Mouse (Mus musculus) midbrain, embryonic 15.5 days (tissue): ENCODE data around the gene Ctnna3. TPM values are rescaled to one million over a fixed set of nuclear protein-coding genes. Genes with fewer than 3 reads are reported as not detected.

Experiments used
- ATAC-seq: fragments of 200-750 bp; cut with Nextera tagmentation; replicated peaks from 2 replicates; pipeline ENCODE4 v1.8.0; 2017; ENCODE audit warnings: moderate TSS enrichment
- H3K27ac ChIP-seq: fragments of 300-500 bp; sonication (generic); 2 replicates; pipeline ENCODE4 v1.5.1; 2015; ENCODE audit warnings: mild to moderate bottlenecking, inconsistent platforms
- H3K27me3 ChIP-seq: fragments of 300-500 bp; sonication (generic); replicated peaks from 2 replicates; pipeline ENCODE4 v1.6.1; 2015; ENCODE audit warnings: inconsistent platforms
- H3K36me3 ChIP-seq: fragments of 300-500 bp; sonication (generic); replicated peaks from 2 replicates; pipeline ENCODE4 v1.6.1; 2015; ENCODE audit warnings: inconsistent platforms
- H3K4me1 ChIP-seq: fragments of 300-500 bp; sonication (generic); 2 replicates; pipeline ENCODE4 v1.6.1; 2015; ENCODE audit warnings: inconsistent platforms
- H3K4me2 ChIP-seq: fragments of 300-500 bp; sonication (generic); 2 replicates; pipeline ENCODE4 v1.6.1; 2015; ENCODE audit warnings: inconsistent platforms, mild to moderate bottlenecking, moderate library complexity
- H3K4me3 ChIP-seq: fragments of 300-500 bp; sonication (generic); 2 replicates; pipeline ENCODE4 v1.5.1; 2015; ENCODE audit warnings: mild to moderate bottlenecking, inconsistent platforms
- H3K9ac ChIP-seq: fragments of 300-500 bp; sonication (generic); 2 replicates; pipeline ENCODE4 v1.6.1; 2015; ENCODE audit warnings: mild to moderate bottlenecking, inconsistent platforms
- H3K9me3 ChIP-seq: fragments of 300-500 bp; sonication (generic); 2 replicates; pipeline ENCODE4 v1.6.1; 2016; ENCODE audit warnings: inconsistent platforms
- WGBS: fragments of 180-500 bp; shearing (Covaris S2); methylation state at CpG from one replicate; pipeline ENCODE4 v1.1.7; 2015; ENCODE audit warnings: mixed read lengths; 5-methylcytosine and 5-hydroxymethylcytosine counted together
- polyA plus RNA-seq: library from polyadenylated mRNA; unstranded; fragments of >200 nt; fragmentation: Nextera tagmentation; extraction: Ambion mirVana; gene quantifications from 2 replicates; pipeline ENCODE4 v1.2.1, GENCODE M21; 2015

Gene Ctnna3
- polyA plus RNA-seq, 1 experiment from 2014 or later = 0.80 TPM

DNA sequence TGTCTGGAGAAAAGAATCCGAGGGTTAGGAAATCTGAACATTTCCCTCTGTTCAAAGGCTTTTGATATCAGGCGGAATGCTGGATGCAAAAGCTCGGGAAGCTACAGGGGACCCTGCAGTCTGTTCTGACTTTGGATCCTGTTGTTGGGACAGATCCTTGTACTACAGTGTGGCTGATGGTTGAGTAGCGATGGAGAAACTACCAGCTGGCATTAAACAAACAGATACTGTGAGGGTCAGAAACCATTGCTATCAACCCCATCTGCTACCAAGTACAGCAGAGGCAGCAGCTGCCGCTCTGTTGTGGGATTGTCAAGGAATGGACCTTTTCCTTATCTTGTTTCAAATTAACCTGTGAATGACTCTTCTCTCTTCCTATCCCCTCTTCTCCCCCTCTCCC is 504.0 kb downstream of the Ctnna3 start:
- Histone ChIP-seq H3K4me2 (no peak overlapping the region), H3K9ac (no peak overlapping the region), H3K9me3 (no peaks in the 10 kb centered on the region), H3K4me3 (no peak overlapping the region), H3K27ac (no peak overlapping the region), H3K4me1 (no peaks in the 10 kb centered on the region), H3K27me3 (no peaks in the 10 kb centered on the region), H3K36me3 (no peaks in the 10 kb centered on the region)
- ATAC-seq = no peak
- 61% methylated on average over 5 of the region's 5 CpGs for WGBS

DNA sequence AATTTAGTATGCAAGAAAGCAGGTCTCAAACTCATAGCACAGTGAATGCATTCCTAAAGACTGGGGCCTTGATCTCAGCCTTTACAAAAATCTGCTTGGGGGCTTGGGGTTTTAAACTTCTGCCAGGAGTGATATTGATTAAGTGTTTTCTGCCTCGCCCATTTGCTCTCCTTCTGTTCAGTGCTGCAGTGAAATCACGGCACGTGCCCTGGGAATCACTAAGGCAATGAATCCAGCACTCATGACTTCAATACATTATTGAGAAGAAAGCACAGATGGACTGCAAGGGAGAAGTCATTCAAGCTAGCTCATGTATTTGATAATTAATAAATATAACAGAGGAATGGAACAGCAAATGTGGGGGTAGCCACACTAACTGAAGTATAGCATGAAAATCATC is 515.6 kb downstream of the Ctnna3 start:
- Histone ChIP-seq H3K4me1 (no peaks in the 10 kb centered on the region), H3K4me3 (no peak overlapping the region), H3K4me2 (no peak overlapping the region), H3K9me3 (no peaks in the 10 kb centered on the region), H3K27ac (no peak overlapping the region), H3K27me3 (no peaks in the 10 kb centered on the region), H3K9ac (no peak overlapping the region), H3K36me3 (no peaks in the 10 kb centered on the region)
- no peak for ATAC-seq
- WGBS = 86% methylated on average over 3 of the region's 3 CpGs

DNA sequence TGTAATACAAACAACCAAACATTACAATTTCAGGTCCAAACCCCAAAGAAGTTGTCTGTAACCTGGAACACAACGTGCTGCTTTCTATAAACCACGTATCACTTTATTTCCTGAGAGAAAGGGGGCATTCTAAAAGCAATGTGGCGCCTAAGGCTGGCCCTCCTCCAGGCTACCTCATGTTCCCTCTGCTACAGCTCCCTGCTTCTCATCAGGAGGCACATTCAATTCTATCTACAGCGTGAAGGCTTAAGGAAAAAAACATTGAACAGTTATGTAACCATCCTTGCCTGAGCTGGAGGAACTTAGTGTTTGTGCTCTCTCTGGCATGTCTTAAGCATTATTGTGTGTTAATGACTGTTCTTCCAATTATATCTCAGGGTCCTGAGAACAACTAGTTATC is 517.4 kb downstream of the Ctnna3 start:
- no peak overlapping the region for H3K4me2 ChIP-seq
- H3K4me3 ChIP-seq = no peak overlapping the region
- no peaks in the 10 kb centered on the region for H3K36me3 ChIP-seq
- no peaks in the 10 kb centered on the region for H3K4me1 ChIP-seq
- no peaks in the 10 kb centered on the region for H3K9me3 ChIP-seq
- 67% methylated on average over 4 of the region's 4 CpGs for WGBS
- no peak overlapping the region for H3K27ac ChIP-seq
- ATAC-seq = no peak
- no peaks in the 10 kb centered on the region for H3K27me3 ChIP-seq
- no peak overlapping the region for H3K9ac ChIP-seq

DNA sequence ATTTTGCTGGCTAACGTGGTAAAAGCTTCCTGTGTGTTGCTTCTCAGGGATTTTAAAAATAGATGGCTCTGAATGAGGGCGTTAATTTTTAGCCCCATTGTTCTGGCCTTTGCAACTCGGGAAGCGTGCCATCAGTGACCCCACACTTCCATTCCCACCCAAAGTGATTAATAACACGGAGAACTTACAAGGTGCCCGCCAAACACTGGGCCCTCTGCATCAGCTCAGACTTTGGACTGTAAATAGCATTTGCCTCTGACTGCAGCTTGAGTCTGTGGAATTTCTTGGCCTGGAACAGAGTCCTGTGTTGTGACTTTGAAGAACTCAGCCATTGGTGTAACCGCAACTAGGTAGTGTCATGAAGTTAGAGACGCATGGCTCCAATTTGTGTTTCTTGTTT is 521.0 kb downstream of the Ctnna3 start:
- H3K4me3 ChIP-seq = no peak overlapping the region
- no peaks in the 10 kb centered on the region for H3K36me3 ChIP-seq
- H3K4me2 ChIP-seq = no peak overlapping the region
- H3K4me1 ChIP-seq = 0 out of 2 replicates have a peak, but pooled peaks cover 5% of the 10 kb centered on the region
- no peaks in the 10 kb centered on the region for H3K27me3 ChIP-seq
- no peak overlapping the region for H3K9ac ChIP-seq
- H3K27ac ChIP-seq = no peak overlapping the region
- ATAC-seq = no peak
- no peaks in the 10 kb centered on the region for H3K9me3 ChIP-seq
- 72% methylated on average over 8 of the region's 8 CpGs for WGBS

DNA sequence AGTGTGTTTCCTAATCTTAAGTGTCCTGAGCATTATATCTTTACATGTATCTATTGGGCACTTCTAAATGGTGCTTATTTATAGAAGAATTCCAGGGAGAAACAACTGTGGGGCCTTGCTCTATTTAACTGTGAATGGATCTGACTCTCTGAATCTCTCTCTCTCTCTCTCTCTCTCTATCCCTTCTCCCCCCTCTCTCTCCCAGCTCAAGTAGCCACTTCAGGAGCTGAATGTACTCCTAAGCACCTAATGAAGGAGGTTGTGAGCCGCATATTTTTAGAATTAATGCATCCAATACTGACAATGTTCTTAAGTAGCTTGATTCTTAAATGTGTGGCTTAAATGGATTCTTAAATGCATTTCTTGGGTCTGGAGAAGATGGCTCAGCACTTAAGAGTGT is 521.6 kb downstream of the Ctnna3 start:
- Histone ChIP-seq H3K4me3 (no peak overlapping the region), H3K36me3 (no peaks in the 10 kb centered on the region), H3K4me1 (0 out of 2 replicates have a peak, but pooled peaks cover 5% of the 10 kb centered on the region), H3K4me2 (no peak overlapping the region), H3K27ac (no peak overlapping the region), H3K9me3 (no peaks in the 10 kb centered on the region), H3K27me3 (no peaks in the 10 kb centered on the region), H3K9ac (no peak overlapping the region)
- no peak for ATAC-seq
- WGBS = 87% methylated on average over 1 of the region's 1 CpGs

DNA sequence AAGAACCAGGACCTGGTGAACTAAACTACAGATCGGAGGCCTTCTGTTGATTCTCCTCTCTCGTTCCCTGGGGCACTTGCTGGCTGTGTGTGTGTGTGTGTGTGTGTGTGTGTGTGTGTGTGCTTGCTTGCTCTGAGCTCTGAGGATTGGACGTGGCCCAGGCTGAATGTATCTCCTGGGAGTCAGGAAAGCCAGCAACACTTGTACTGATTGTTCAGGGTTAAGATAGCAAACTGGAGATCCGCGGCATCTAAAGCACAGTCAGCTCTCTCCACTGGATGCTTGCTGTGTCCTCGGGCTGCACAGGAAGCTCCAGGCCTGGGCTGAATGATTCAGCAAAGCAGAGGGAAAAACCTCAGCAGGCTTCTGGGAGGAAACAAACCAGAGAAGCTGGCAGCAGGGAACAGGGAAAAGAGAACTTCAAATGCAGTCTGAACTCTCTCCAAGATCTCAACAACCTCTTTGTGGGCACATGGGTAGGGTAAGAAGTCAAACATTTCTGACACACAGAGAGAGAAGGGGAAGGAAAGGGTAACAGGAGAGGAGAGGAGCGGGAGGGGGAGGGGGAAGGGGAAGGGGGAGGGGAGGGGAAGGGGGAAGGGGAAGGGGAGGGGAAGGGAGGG is 524.5 kb downstream of the Ctnna3 start:
- ATAC-seq = peak; percentile 54; the same call in 1 of the 2 replicates
- 13% methylated on average over 6 of the region's 7 CpGs for WGBS

DNA sequence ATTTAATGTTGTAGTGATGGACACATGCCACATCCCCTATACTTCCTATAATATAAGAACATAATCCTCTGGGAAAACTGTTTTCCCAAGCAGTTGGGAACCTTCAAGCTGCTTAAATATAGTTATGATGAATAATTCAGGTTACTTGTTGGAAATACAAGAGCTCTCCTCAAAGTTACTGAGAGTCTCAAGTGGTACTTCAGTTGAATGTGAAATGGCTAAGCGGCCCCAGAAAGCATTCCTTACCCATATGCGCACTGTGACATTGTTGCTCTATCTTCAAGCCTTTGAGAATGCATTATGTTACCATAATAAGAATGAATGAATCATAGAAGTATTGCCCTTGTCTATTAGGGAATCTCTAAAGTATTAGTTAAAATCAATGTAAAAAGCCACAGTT is 542.4 kb downstream of the Ctnna3 start:
- no peaks in the 10 kb centered on the region for H3K36me3 ChIP-seq
- no peak overlapping the region for H3K27ac ChIP-seq
- WGBS = 91% methylated on average over 2 of the region's 2 CpGs
- H3K27me3 ChIP-seq = no peaks in the 10 kb centered on the region
- no peaks in the 10 kb centered on the region for H3K9me3 ChIP-seq
- H3K9ac ChIP-seq = no peak overlapping the region
- no peak overlapping the region for H3K4me3 ChIP-seq
- no peak for ATAC-seq
- H3K4me1 ChIP-seq = peaks cover under 1% of the 10 kb centered on the region; the same call in 1 of the 2 replicates
- H3K4me2 ChIP-seq = no peak overlapping the region

More for the DNA sequence above, 524.5 kb downstream of the Ctnna3 start:
- H3K9me3 ChIP-seq = no peaks in the 10 kb centered on the region
- no peak overlapping the region for H3K4me2 ChIP-seq
- H3K27ac ChIP-seq = no peak overlapping the region
- H3K27me3 ChIP-seq = no peaks in the 10 kb centered on the region
- H3K4me3 ChIP-seq = no peak overlapping the region
- H3K9ac ChIP-seq = no peak overlapping the region
- no peaks in the 10 kb centered on the region for H3K36me3 ChIP-seq
- H3K4me1 ChIP-seq = 0 out of 2 replicates have a peak, but pooled peaks cover 5% of the 10 kb centered on the region

DNA sequence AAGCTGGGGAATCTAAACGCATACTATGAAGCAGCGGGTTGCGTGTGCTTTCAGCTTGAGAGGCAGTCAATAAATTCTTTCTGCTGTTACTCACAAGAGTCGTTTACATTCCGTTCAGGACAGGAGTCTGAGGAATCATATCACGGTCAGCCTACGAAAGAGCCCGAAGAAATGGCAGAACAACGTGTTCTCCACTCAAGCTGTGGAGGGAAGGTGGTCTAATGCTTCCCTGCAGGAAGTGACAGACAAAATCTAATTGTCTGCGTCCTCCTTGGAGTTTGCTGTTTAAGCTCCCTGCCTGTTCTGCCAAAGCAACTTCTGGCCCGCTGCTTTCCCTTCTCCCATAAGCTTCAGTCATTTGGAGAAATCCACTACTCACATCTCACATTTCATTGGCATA is 548.2 kb downstream of the Ctnna3 start:
- H3K4me2 ChIP-seq = peak overlapping the region; percentile 53
- H3K9me3 ChIP-seq = no peaks in the 10 kb centered on the region
- peak overlapping the region; percentile 29 for H3K4me3 ChIP-seq
- peaks cover 14% of the 10 kb centered on the region for H3K4me1 ChIP-seq
- peak overlapping the region; percentile 26; the same call in 1 of the 2 replicates for H3K9ac ChIP-seq
- no peaks in the 10 kb centered on the region for H3K27me3 ChIP-seq
- peak; percentile 41; the same call in 1 of the 2 replicates for ATAC-seq
- 12% methylated on average over 11 of the region's 11 CpGs for WGBS
- peak overlapping the region; percentile 74 for H3K27ac ChIP-seq
- H3K36me3 ChIP-seq = no peaks in the 10 kb centered on the region

DNA sequence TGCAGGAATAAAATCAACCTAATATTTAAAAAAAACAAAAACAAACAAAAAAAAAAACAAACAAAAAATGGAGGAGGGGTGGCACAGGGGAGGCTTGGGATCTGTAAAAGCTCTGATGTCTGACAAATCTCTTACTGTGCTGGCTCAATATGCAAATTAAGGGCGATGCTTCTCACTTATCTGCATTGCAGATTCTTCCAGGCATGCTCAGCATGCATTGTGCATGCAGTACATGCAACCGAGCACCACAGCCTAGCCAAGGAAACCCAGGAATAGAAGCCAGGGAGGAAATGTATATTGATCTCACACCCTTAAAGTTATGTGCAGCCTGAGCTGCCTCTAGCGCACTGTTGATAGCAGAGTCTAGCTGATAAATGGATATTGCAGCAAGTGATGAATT is 548.6 kb downstream of the Ctnna3 start:
- Histone ChIP-seq H3K9ac (no peak overlapping the region), H3K4me3 (no peak overlapping the region), H3K4me1 (peaks cover 14% of the 10 kb centered on the region), H3K27me3 (no peaks in the 10 kb centered on the region), H3K27ac (peak overlapping the region; percentile 74), H3K4me2 (peak overlapping the region; percentile 53), H3K36me3 (no peaks in the 10 kb centered on the region), H3K9me3 (no peaks in the 10 kb centered on the region)
- WGBS = 21% methylated on average over 3 of the region's 3 CpGs
- ATAC-seq = peak; percentile 93

DNA sequence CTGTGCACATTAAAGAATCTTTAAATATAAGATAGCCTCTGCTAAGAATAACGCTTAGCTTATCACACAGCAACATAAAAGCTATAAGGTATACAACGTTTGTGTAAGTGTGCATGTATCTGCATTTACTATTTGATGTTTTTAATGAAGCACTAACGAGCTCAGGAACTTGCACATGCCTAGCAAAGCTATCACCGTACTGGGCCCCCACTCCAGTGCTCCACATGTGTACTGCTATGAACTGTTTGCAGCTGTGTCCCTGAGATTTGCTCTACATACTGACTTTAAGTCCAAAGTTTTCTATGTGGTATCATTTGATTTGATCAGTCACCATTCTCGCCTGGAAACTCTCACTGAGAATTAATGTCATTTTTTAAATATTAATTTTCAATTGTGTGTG is 549.1 kb downstream of the Ctnna3 start:
- no peak overlapping the region for H3K4me3 ChIP-seq
- no peaks in the 10 kb centered on the region for H3K9me3 ChIP-seq
- peak overlapping the region; percentile 74; the same call in 1 of the 2 replicates for H3K27ac ChIP-seq
- WGBS = 70% methylated on average over 5 of the region's 5 CpGs
- H3K27me3 ChIP-seq = no peaks in the 10 kb centered on the region
- peaks cover 14% of the 10 kb centered on the region for H3K4me1 ChIP-seq
- peak; percentile 43; the same call in 1 of the 2 replicates for ATAC-seq
- no peak overlapping the region for H3K9ac ChIP-seq
- peak overlapping the region; percentile 53; the same call in 1 of the 2 replicates for H3K4me2 ChIP-seq
- no peaks in the 10 kb centered on the region for H3K36me3 ChIP-seq

DNA sequence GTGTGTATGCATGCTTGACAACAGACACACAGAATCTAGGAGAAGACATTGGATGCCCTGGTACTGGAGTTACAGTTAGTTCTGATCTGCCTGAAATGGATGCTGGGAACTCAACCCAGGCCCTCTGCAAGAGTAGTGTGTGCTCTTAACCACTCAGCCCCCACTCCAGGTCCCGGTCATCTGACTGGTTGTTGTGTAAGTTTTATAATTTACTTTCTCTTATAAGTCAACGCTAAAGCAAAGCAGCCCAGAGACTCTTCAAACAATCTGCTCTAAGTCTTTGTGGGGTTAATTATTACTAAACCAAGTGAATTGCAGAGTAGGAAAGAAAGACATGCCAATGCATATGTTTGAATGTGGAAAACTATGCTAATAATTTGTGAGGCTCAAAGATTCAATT is 549.5 kb downstream of the Ctnna3 start:
- Histone ChIP-seq H3K9ac (no peak overlapping the region), H3K9me3 (no peaks in the 10 kb centered on the region), H3K36me3 (no peaks in the 10 kb centered on the region), H3K27ac (no peak overlapping the region), H3K4me1 (peaks cover 14% of the 10 kb centered on the region), H3K4me3 (no peak overlapping the region), H3K27me3 (no peaks in the 10 kb centered on the region), H3K4me2 (no peak overlapping the region)
- ATAC-seq = no peak
- WGBS = 84% methylated on average over 2 of the region's 2 CpGs

DNA sequence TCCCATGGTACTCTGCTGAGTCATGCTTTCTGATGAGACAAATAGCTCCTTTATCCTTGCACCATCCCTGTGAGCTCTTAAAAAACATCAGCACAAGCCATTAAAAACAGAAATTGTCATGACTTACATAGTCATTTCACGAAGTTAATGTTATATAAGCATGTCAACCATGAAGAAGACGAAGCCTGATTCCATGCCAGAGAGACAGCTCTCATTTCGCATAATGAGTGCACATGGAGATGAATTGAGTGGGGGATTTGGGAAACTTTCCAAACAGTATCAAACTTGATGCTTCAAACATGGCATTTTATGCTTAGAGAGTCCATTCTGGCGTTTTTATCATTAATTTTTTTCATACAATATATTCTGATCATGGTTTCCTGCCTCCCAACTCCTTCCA is 555.7 kb downstream of the Ctnna3 start:
- 71% methylated on average over 4 of the region's 4 CpGs for WGBS
- Histone ChIP-seq H3K27ac (no peak overlapping the region), H3K4me1 (no peaks in the 10 kb centered on the region), H3K36me3 (no peaks in the 10 kb centered on the region), H3K9ac (no peak overlapping the region), H3K4me2 (no peak overlapping the region), H3K4me3 (no peak overlapping the region), H3K9me3 (no peaks in the 10 kb centered on the region), H3K27me3 (no peaks in the 10 kb centered on the region)
- no peak for ATAC-seq

DNA sequence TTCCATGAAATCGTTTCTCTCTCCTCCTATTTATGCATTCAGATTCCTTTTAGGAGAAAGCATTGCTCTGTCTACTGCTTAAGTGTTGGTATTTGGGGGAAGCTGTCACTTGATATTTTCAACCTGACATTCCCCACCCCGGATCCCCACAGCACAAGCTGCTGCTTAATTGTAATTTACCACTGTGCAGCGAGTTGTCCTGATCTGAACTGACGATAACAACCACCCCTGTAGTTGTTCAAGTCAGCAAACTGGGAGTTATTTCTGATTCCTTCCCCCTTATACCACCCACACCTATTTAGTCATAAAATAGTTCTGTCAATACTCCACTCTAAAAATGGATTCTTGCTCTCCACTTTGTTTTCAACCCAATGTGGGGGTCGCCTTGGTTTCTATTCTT is 564.4 kb downstream of the Ctnna3 start:
- H3K36me3 ChIP-seq = no peaks in the 10 kb centered on the region
- WGBS = 94% methylated on average over 5 of the region's 5 CpGs
- no peaks in the 10 kb centered on the region for H3K4me1 ChIP-seq
- H3K9me3 ChIP-seq = no peaks in the 10 kb centered on the region
- no peak for ATAC-seq
- H3K4me3 ChIP-seq = no peak overlapping the region
- H3K27ac ChIP-seq = no peak overlapping the region
- H3K9ac ChIP-seq = no peak overlapping the region
- no peak overlapping the region for H3K4me2 ChIP-seq
- no peaks in the 10 kb centered on the region for H3K27me3 ChIP-seq
